Mouse (Mus musculus): ENCODE data around the gene Ust. TPM values are rescaled to one million over a fixed set of nuclear protein-coding genes. Genes with fewer than 3 reads are reported as not detected.
"Not testable (repeated sequence)": the region's sequence is repeated elsewhere in the genome, so short reads cannot be mapped to it uniquely, and the experiment has no call there.

Ust gene
- 4.5 and 4.9 TPM in 2 replicates for polyA plus RNA-seq (2015; fragmentation: Nextera tagmentation; extraction: Ambion mirVana)

- Histone ChIP-seq H3K27ac (no peak within 1 kb of the TSS), H3K4me1 (peaks cover 18% of the 10 kb centered on the region), H3K9ac (peak within 1 kb of the TSS; percentile 69), H3K36me3 (replicated peaks) (no peaks in the 10 kb centered on the region), H3K4me3 (peak within 1 kb of the TSS; percentile 88), H3K9me3 (no peaks in the 10 kb centered on the region), H3K27me3 (replicated peaks) (peaks cover 17% of the 10 kb centered on the region; the same call in 1 of the 2 replicates), H3K4me2 (peak within 1 kb of the TSS; percentile 94)
- peak; percentile 90 for ATAC-seq (replicated peaks)
- under 1% methylated on average over 69 of the region's 78 CpGs for WGBS
Observed at GRCm38 (mm10) chr10:8518141-8519013, at the start of gene Ust. Gene Ust (minus strand): TSS chr10:8518825.

DNA sequence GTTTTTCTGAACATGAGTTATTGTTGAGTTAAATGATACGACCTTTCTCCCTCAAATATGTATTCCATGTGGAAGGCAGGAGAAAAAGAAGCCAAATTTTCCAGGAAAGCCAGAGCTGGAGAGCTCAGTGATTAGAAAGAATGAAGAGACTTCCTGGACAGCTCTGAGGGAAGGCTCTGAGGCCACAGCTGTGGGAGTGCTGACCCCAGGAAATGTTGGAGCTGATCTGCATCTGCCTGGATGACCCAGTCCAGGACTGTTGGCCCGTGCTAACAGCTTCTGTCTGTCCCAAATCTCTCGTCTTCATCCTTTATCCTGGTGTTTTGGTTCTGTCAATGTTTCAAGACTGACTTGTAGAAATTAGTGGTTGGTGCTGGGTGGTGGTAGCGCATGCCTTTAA, 42.7 kb upstream of the Ust start:
- H3K27me3 ChIP-seq (replicated peaks): no peaks in the 10 kb centered on the region
- WGBS: 90% methylated on average over 4 of the region's 4 CpGs
- no peaks in the 10 kb centered on the region for H3K4me1 ChIP-seq
- H3K9ac ChIP-seq: no peak overlapping the region
- ATAC-seq (replicated peaks): no peak
- H3K36me3 ChIP-seq (replicated peaks): no peaks in the 10 kb centered on the region
- H3K27ac ChIP-seq: no peak overlapping the region
- no peaks in the 10 kb centered on the region for H3K9me3 ChIP-seq
- H3K4me2 ChIP-seq: no peak overlapping the region
- H3K4me3 ChIP-seq: no peak overlapping the region

GRCm38 (mm10) chr10:8559566-8559965, 40.9 kb upstream of the Ust start:
- not testable (repeated sequence) for H3K4me3 ChIP-seq; H3K4me2 ChIP-seq; H3K4me1 ChIP-seq; H3K9ac ChIP-seq; H3K27ac ChIP-seq; ATAC-seq (replicated peaks); H3K36me3 ChIP-seq (replicated peaks); H3K27me3 ChIP-seq (replicated peaks); H3K9me3 ChIP-seq
- WGBS: 57% methylated on average over 6 of the region's 6 CpGs

DNA sequence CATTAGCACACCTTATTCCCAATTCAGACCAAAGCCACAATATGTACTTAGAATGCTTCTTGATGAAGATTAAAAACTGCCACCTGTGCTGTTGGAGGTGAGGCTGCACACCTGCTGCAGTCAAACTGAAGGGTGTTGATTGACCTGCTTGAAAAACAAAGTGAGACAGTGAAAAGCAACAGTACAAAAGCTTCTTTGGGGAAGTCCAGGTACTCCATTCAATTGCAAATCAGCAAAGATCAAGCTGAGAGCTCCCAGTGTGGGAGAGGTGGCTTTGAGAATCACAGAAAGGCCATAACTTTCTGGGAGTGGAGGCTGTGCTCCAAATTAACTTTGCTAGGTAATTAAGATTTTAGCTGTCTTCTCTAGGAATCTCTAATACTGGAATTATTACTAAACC, 33.6 kb upstream of the Ust start:
- H3K36me3 ChIP-seq (replicated peaks); H3K4me2 ChIP-seq; H3K4me3 ChIP-seq; H3K9me3 ChIP-seq; H3K4me1 ChIP-seq; H3K27ac ChIP-seq; H3K9ac ChIP-seq; ATAC-seq (replicated peaks); H3K27me3 ChIP-seq (replicated peaks): not testable (repeated sequence)

GRCm38 (mm10) chr10:8551601-8552000, 33.0 kb upstream of the Ust start:
- H3K9ac ChIP-seq; H3K27ac ChIP-seq; H3K4me3 ChIP-seq; H3K4me1 ChIP-seq; ATAC-seq (replicated peaks); H3K9me3 ChIP-seq; H3K27me3 ChIP-seq (replicated peaks); H3K36me3 ChIP-seq (replicated peaks); H3K4me2 ChIP-seq: not testable (repeated sequence)
- WGBS: 94% methylated on average over 4 of the region's 4 CpGs

- no peak overlapping the region for H3K4me3 ChIP-seq
- no peaks in the 10 kb centered on the region for H3K36me3 ChIP-seq (replicated peaks)
- no peak overlapping the region for H3K9ac ChIP-seq
- no peaks in the 10 kb centered on the region for H3K4me1 ChIP-seq
- no peak overlapping the region for H3K27ac ChIP-seq
- no peak overlapping the region for H3K4me2 ChIP-seq
- no peaks in the 10 kb centered on the region for H3K9me3 ChIP-seq
- H3K27me3 ChIP-seq (replicated peaks): no peaks in the 10 kb centered on the region
- 7% methylated on average over 1 of the region's 1 CpGs for WGBS
- no peak for ATAC-seq (replicated peaks)
Observed at GRCm38 (mm10) chr10:8541514-8541913, 22.9 kb upstream of the Ust start.

- WGBS: 92% methylated on average over 3 of the region's 3 CpGs
- ATAC-seq (replicated peaks): no peak
- no peak overlapping the region for H3K4me3 ChIP-seq
- no peaks in the 10 kb centered on the region for H3K4me1 ChIP-seq
- H3K4me2 ChIP-seq: no peak overlapping the region
- no peaks in the 10 kb centered on the region for H3K9me3 ChIP-seq
- H3K27ac ChIP-seq: no peak overlapping the region
- H3K27me3 ChIP-seq (replicated peaks): no peaks in the 10 kb centered on the region
- no peaks in the 10 kb centered on the region for H3K36me3 ChIP-seq (replicated peaks)
- H3K9ac ChIP-seq: no peak overlapping the region
Observed at GRCm38 (mm10) chr10:8535445-8535844, 16.8 kb upstream of the Ust start.

DNA sequence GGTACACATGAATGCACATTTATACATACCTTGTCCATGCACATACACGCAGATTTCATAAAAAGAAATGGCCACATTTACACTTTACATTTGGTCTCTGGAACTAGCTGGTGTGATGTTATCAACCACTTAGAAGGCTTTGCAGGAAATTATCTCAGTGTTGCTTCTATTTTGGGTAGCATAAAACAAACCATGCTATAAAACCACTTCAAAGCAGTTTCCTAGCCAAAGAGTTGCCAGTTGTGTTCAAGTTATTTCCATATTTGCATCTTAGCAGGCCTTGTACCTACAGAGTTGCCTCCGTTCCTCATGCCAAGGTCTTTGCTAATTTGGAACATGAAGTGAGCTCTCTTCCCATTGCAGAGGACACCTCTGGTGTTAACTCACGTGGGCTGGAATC, 13.0 kb upstream of the Ust start:
- H3K4me2 ChIP-seq: no peak overlapping the region
- no peak overlapping the region for H3K27ac ChIP-seq
- H3K4me3 ChIP-seq: no peak overlapping the region
- no peaks in the 10 kb centered on the region for H3K9me3 ChIP-seq
- no peak overlapping the region for H3K9ac ChIP-seq
- no peaks in the 10 kb centered on the region for H3K36me3 ChIP-seq (replicated peaks)
- H3K4me1 ChIP-seq: no peaks in the 10 kb centered on the region
- no peak for ATAC-seq (replicated peaks)
- WGBS: 90% methylated on average over 3 of the region's 3 CpGs
- H3K27me3 ChIP-seq (replicated peaks): no peaks in the 10 kb centered on the region

GRCm38 (mm10) chr10:8530505-8531051, 12.0 kb upstream of the Ust start:
- Histone ChIP-seq H3K27me3 (replicated peaks) (no peaks in the 10 kb centered on the region), H3K27ac (no peak overlapping the region), H3K9me3 (no peaks in the 10 kb centered on the region), H3K4me1 (no peaks in the 10 kb centered on the region), H3K4me3 (no peak overlapping the region), H3K9ac (no peak overlapping the region), H3K4me2 (no peak overlapping the region), H3K36me3 (replicated peaks) (no peaks in the 10 kb centered on the region)
- 77% methylated on average over 4 of the region's 4 CpGs for WGBS
- no peak for ATAC-seq (replicated peaks)

DNA sequence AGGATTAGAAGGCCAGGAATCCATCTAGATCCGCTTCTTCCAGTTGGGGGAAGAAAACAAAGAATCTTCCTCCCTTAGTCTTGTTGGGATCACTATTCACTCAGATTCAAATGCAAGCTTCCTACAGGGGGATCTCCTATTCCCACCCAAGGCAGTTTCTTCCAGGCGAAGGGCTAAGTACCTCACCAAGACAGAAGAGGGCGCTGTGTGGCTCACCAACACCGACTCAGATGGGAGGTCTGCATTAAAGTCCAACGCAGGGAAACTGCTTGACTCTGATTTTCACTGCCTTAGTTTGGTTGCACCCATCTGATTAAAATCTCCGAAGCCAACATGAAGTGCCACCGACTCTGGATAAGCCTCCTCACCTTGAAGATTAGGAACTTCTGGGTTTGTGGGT, 10.5 kb upstream of the Ust start:
- no peak for ATAC-seq (replicated peaks)
- WGBS: 36% methylated on average over 7 of the region's 7 CpGs
- Histone ChIP-seq H3K27me3 (replicated peaks) (no peaks in the 10 kb centered on the region), H3K9me3 (no peaks in the 10 kb centered on the region), H3K27ac (no peak overlapping the region), H3K36me3 (replicated peaks) (no peaks in the 10 kb centered on the region), H3K4me3 (no peak overlapping the region), H3K4me2 (no peak overlapping the region), H3K4me1 (no peaks in the 10 kb centered on the region), H3K9ac (no peak overlapping the region)

DNA sequence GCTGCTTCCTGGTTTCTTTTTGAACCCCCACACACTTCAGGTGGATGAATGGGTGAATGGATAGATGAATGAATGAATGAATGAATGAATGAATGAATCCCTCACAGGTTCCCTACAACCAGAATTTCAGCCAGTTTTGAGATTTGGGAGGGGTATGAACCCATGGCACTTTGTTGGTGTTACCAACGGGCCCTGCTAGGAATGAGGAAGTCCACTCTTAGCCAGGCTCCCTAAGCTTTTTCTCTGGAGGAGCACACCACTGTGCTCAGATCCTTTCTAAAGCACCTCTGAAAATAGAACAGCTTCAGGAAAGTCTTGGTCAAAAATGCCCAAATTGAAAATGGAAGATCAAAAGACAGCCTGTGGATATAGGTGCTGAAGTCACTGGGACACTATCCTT, 6.7 kb upstream of the Ust start:
- no peak overlapping the region for H3K9ac ChIP-seq
- H3K4me2 ChIP-seq: no peak overlapping the region
- no peaks in the 10 kb centered on the region for H3K36me3 ChIP-seq (replicated peaks)
- WGBS: 85% methylated on average over 1 of the region's 1 CpGs
- peaks cover 7% of the 10 kb centered on the region; the same call in 1 of the 2 replicates for H3K27me3 ChIP-seq (replicated peaks)
- H3K4me1 ChIP-seq: no peaks in the 10 kb centered on the region
- no peaks in the 10 kb centered on the region for H3K9me3 ChIP-seq
- H3K4me3 ChIP-seq: no peak overlapping the region
- no peak overlapping the region for H3K27ac ChIP-seq
- no peak for ATAC-seq (replicated peaks)

DNA sequence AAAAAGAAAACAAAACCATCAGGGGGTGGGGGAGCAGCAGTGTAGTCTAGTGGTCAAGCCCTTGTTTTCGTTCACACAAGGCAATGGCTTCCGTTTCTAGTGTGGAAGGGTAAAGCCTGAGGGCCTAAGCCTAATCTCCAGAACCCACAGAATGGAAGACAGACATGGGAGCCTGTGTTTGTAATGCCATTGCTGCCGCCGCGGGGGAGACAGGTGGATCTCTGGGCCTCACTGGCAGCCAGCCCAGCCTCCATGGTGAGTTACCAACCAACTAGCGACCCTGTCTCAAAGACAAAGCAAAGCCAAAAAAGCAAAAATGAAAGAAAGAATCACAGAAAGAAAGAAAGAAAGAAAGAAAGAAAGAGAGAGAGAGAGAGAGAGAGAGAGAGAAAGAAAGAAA, 2.9 kb upstream of the Ust start:
- 55% methylated on average over 6 of the region's 6 CpGs for WGBS
- H3K9ac ChIP-seq: no peak overlapping the region
- ATAC-seq (replicated peaks): no peak
- H3K27me3 ChIP-seq (replicated peaks): peaks cover 11% of the 10 kb centered on the region; the same call in 1 of the 2 replicates
- no peak overlapping the region for H3K27ac ChIP-seq
- H3K9me3 ChIP-seq: no peaks in the 10 kb centered on the region
- H3K4me3 ChIP-seq: no peak overlapping the region
- H3K4me1 ChIP-seq: peaks cover 18% of the 10 kb centered on the region
- H3K36me3 ChIP-seq (replicated peaks): no peaks in the 10 kb centered on the region
- no peak overlapping the region for H3K4me2 ChIP-seq
